Mouse (Mus musculus) A20 (cell line): ENCODE measurements around the gene Sri.

Source experiments
- DNase-seq: peaks from one replicate; pipeline ENCODE4 v3.0.0-alpha.2; 2011; ENCODE audit warnings: low read depth, low spot score

Gene Sri

GRCm38 (mm10) chr5:8111691-8112090 is 65.8 kb downstream of the Sri start:
- DNase-seq: no peak

DNA sequence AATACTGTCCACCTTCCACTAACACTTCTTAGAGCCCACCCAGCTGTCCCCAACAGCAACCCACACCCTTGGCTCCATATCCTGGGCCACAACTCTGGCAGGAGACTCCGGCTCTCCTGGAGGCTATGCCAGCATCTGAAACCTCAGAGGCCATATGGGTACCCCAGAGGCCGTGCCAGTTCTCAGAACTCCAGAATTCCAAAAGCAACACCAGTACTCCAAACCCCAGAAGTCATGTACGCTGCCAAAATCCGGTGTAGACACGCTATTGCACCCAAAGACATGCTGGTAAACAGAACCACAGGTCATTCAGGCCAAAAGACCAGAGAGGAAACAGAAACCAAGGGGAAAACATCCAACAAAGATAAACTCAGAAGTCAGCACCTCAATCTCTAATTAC is 66.4 kb downstream of the Sri start:
- DNase-seq: no peak

- DNase-seq: no peak
These were observed 70.8 kb downstream of the Sri start for GRCm38 (mm10) chr5:8116561-8117168.
